Mouse (Mus musculus): Measurements from ENCODE around the gene Lmo4. TPM values are rescaled to one million over a fixed set of nuclear protein-coding genes. Genes with fewer than 3 reads are reported as not detected.

The Lmo4 gene
- total and polyA plus RNA-seq, 3 experiments = 46.3 to 64.0 (median 57.6) TPM

GRCm38 (mm10) chr3:144206261-144206660, 1.2 kb upstream of the Lmo4 start:
- Histone ChIP-seq H3K27ac (ENCODE audit: insufficient read depth, low read depth) (no peak overlapping the region), H3K9me3 (replicated peaks; ENCODE audit: low read length) (no peaks in the 10 kb centered on the region), H3K4me2 (ENCODE audit: insufficient read depth, low read depth, poor library complexity, severe bottlenecking) (peak overlapping the region; percentile 88), H3K4me3 (replicated peaks in 1 of 3; ENCODE audit: low read depth in 2 of 3, low read length in 2 of 3, poor library complexity in 1 of 3) (peak overlapping the region; percentile 52 to 77 (median 76)), H3K79me2 (replicated peaks; ENCODE audit: control insufficient read depth, extremely low read depth, insufficient read depth, poor library complexity, severe bottlenecking) (peaks cover 26% of the 10 kb centered on the region), H3K4me1 (ENCODE audit: control insufficient read depth in 1 of 2, insufficient read depth in 2 of 2) (peaks cover 2 to 20% of the 10 kb centered on the region in 2 experiments; a peak in 3 of 4 replicates), H3K9ac (ENCODE audit: insufficient read depth, low read depth) (peak overlapping the region; percentile 88), H3K36me3 (replicated peaks in 1 of 2; ENCODE audit: control insufficient read depth in 1 of 2, insufficient read depth in 1 of 2, low read length in 1 of 2) (peaks cover 2 to 6% of the 10 kb centered on the region in 2 experiments), H3K27me3 (replicated peaks) (no peaks in the 10 kb centered on the region)
- TF ChIP-seq BHLHE40 (IDR thresholded peaks at IDR 0.05; ENCODE audit: low read depth, low read length) = no peak
- TF ChIP-seq GABPA (IDR thresholded peaks at IDR 0.05; ENCODE audit: insufficient replicate concordance, low read depth, low read length) = no peak
- TF ChIP-seq ZMIZ1 (IDR thresholded peaks at IDR 0.05; ENCODE audit: low read depth, low read length) = no peak
- TF ChIP-seq POLR2A (IDR thresholded peaks at IDR 0.05; ENCODE audit: low read depth, low read length) = no peak
- no peak for TF ChIP-seq CTCF (conservative IDR thresholded peaks at IDR 0.05 in 1 of 2, IDR thresholded peaks at IDR 0.05 in 1 of 2; ENCODE audit: low read depth in 2 of 2, low read length in 2 of 2)
- TF ChIP-seq ZNF384 (IDR thresholded peaks at IDR 0.05; ENCODE audit: low read depth, low read length) = no peak
- dilution Hi-C loops (cut with MboI; ENCODE audit: extremely low pct_ligation_motif_present, extremely low pct_unique_long_range_greater_than_20kb, low sequenced_read_pairs) (no loop called here), in situ Hi-C loops (cut with MboI; ENCODE audit: low pct_ligation_motif_present, low pct_unique_long_range_greater_than_20kb, low sequenced_read_pairs) (loop anchor here (10.0 kb wide), 1 partner anchor 169 kb away; no protein-coding TSS in a partner anchor)
- no peak for DNase-seq (ENCODE audit: extremely low read depth)

- Histone ChIP-seq H3K27ac (ENCODE audit: insufficient read depth, low read depth) (peak overlapping the region; percentile 68), H3K4me3 (replicated peaks in 1 of 3; ENCODE audit: low read depth in 2 of 3, low read length in 2 of 3, poor library complexity in 1 of 3) (peak overlapping the region; percentile 52 to 77 (median 76)), H3K9ac (ENCODE audit: insufficient read depth, low read depth) (peak overlapping the region; percentile 88), H3K4me2 (ENCODE audit: insufficient read depth, low read depth, poor library complexity, severe bottlenecking) (peak overlapping the region; percentile 88), H3K79me2 (replicated peaks; ENCODE audit: control insufficient read depth, extremely low read depth, insufficient read depth, poor library complexity, severe bottlenecking) (peaks cover 33% of the 10 kb centered on the region), H3K36me3 (replicated peaks in 1 of 2; ENCODE audit: control insufficient read depth in 1 of 2, insufficient read depth in 1 of 2, low read length in 1 of 2) (peaks cover 2 to 13% of the 10 kb centered on the region in 2 experiments), H3K4me1 (ENCODE audit: control insufficient read depth in 1 of 2, insufficient read depth in 2 of 2) (peaks cover 2 to 26% of the 10 kb centered on the region in 2 experiments; a peak in 3 of 4 replicates), H3K9me3 (replicated peaks; ENCODE audit: low read length) (no peaks in the 10 kb centered on the region), H3K27me3 (replicated peaks) (no peaks in the 10 kb centered on the region)
- dilution Hi-C loops (cut with MboI; ENCODE audit: extremely low pct_ligation_motif_present, extremely low pct_unique_long_range_greater_than_20kb, low sequenced_read_pairs) (no loop called here), in situ Hi-C loops (cut with MboI; ENCODE audit: low pct_ligation_motif_present, low pct_unique_long_range_greater_than_20kb, low sequenced_read_pairs) (loop anchor here (10.0 kb wide), 1 partner anchor 169 kb away; no protein-coding TSS in a partner anchor)
- peak; percentile 98 for DNase-seq (ENCODE audit: extremely low read depth)
- TF ChIP-seq MAX (IDR thresholded peaks at IDR 0.05; ENCODE audit: low read length) (peak; percentile 87), RAD21 (IDR thresholded peaks at IDR 0.05; ENCODE audit: low read depth, low read length) (no peak), HCFC1 (IDR thresholded peaks at IDR 0.05; ENCODE audit: low read depth, low read length) (peak; percentile 74), PAX5 (IDR thresholded peaks at IDR 0.05; ENCODE audit: low read length) (no peak), ELF1 (IDR thresholded peaks at IDR 0.05; ENCODE audit: low read depth, low read length) (peak; percentile 40; the same call in 1 of the 2 replicates), RCOR1 (conservative IDR thresholded peaks at IDR 0.05; ENCODE audit: low read depth, low read length) (0 out of 2 replicates have a peak, but pooled peaks have one; percentile 47), CHD2 (IDR thresholded peaks at IDR 0.05; ENCODE audit: low read length) (peak; percentile 93), NELFE (IDR thresholded peaks at IDR 0.05; ENCODE audit: low read depth, low read length) (peak; percentile 96), E2F4 (IDR thresholded peaks at IDR 0.05; ENCODE audit: insufficient replicate concordance, low read depth, low read length) (no peak), CTCF (conservative IDR thresholded peaks at IDR 0.05 in 1 of 2, IDR thresholded peaks at IDR 0.05 in 1 of 2; ENCODE audit: low read depth in 2 of 2, low read length in 2 of 2) (no peak), USF2 (conservative IDR thresholded peaks at IDR 0.05; ENCODE audit: low read depth, low read length) (no peak), SMC3 (IDR thresholded peaks at IDR 0.05; ENCODE audit: low read depth, low read length) (no peak), MYC (IDR thresholded peaks at IDR 0.05; ENCODE audit: low read depth, low read length) (0 out of 2 replicates have a peak, but pooled peaks have one; percentile 40), UBTF (IDR thresholded peaks at IDR 0.05; ENCODE audit: low read depth, low read length) (no peak; the same call in 1 of the 2 replicates), ZKSCAN1 (IDR thresholded peaks at IDR 0.05; ENCODE audit: borderline replicate concordance, low read depth, low read length) (no peak), GABPA (IDR thresholded peaks at IDR 0.05; ENCODE audit: insufficient replicate concordance, low read depth, low read length) (no peak), IRF4 (IDR thresholded peaks at IDR 0.05; ENCODE audit: low read depth, low read length) (peak; percentile 64; the same call in 1 of the 2 replicates), POLR2A (IDR thresholded peaks at IDR 0.05; ENCODE audit: low read depth, low read length) (peak; percentile 99), USF1 (IDR thresholded peaks at IDR 0.05; ENCODE audit: low read depth, low read length) (no peak), TCF12 (IDR thresholded peaks at IDR 0.05; ENCODE audit: low read depth, low read length) (peak; percentile 94), ZMIZ1 (IDR thresholded peaks at IDR 0.05; ENCODE audit: low read depth, low read length) (peak; percentile 98), MXI1 (IDR thresholded peaks at IDR 0.05; ENCODE audit: low read depth, low read length) (peak; percentile 99), CHD1 (IDR thresholded peaks at IDR 0.05; ENCODE audit: low read depth, low read length) (peak; percentile 80; the same call in 1 of the 2 replicates), BHLHE40 (IDR thresholded peaks at IDR 0.05; ENCODE audit: low read depth, low read length) (peak; percentile 91), ZC3H11A (IDR thresholded peaks at IDR 0.05; ENCODE audit: low read depth, low read length) (no peak), JUND (conservative IDR thresholded peaks at IDR 0.05; ENCODE audit: low read depth, low read length) (no peak), MAFK (IDR thresholded peaks at IDR 0.05; ENCODE audit: insufficient replicate concordance, low read length) (no peak), ZNF384 (IDR thresholded peaks at IDR 0.05; ENCODE audit: low read depth, low read length) (peak; percentile 13; the same call in 1 of the 2 replicates), TBP (conservative IDR thresholded peaks at IDR 0.05; ENCODE audit: low read depth, low read length) (peak; percentile 77)
Measured at GRCm38 (mm10) chr3:144205351-144206153, 532 bp upstream of the Lmo4 start.

Data from CH12.LX (cell line).